Mouse (Mus musculus) limb, embryonic 11.5 days (tissue): ENCODE measurements around the gene L3hypdh. TPM values are rescaled to one million over a fixed set of nuclear protein-coding genes. Genes with fewer than 3 reads are reported as not detected.

ENCODE experiments used
- ATAC-seq: fragments of 200-750 bp; cut with Nextera tagmentation; 2 replicates; pipeline ENCODE4 v1.8.0; 2017; ENCODE audit warnings: low read depth; ENCODE audit not compliant: insufficient number of reproducible peaks, low FRiP score, low TSS enrichment
- DNase-seq: peaks from one replicate; pipeline ENCODE4 v3.0.0-alpha.2; 2015; ENCODE audit warnings: low spot score
- H3K27ac ChIP-seq: fragments of 300-500 bp; sonication (generic); replicated peaks from 2 replicates; pipeline ENCODE4 v1.5.1; 2014; ENCODE audit warnings: low read depth, mild to moderate bottlenecking, low read length
- H3K27me3 ChIP-seq: fragments of 300-500 bp; sonication (generic); 2 replicates; pipeline ENCODE4 v1.6.1; 2014; ENCODE audit warnings: mild to moderate bottlenecking, low read length, mixed read lengths; ENCODE audit not compliant: control insufficient read depth, insufficient read depth
- H3K36me3 ChIP-seq: fragments of 300-500 bp; sonication (generic); 2 replicates; pipeline ENCODE4 v1.6.1; 2014; ENCODE audit warnings: mild to moderate bottlenecking, low read length, moderate library complexity, mixed read lengths; ENCODE audit not compliant: control insufficient read depth, insufficient read depth
- H3K4me1 ChIP-seq: fragments of 300-500 bp; sonication (generic); 2 replicates; pipeline ENCODE4 v1.6.1; 2014; ENCODE audit warnings: low read length, mixed read lengths; ENCODE audit not compliant: control insufficient read depth, insufficient read depth
- H3K4me2 ChIP-seq: fragments of 300-500 bp; sonication (generic); 2 replicates; pipeline ENCODE4 v1.6.1; 2014; ENCODE audit warnings: low read depth, mild to moderate bottlenecking, moderate library complexity; ENCODE audit not compliant: severe bottlenecking
- H3K4me3 ChIP-seq: fragments of 300-500 bp; sonication (generic); 2 replicates; pipeline ENCODE4 v1.5.1; 2014; ENCODE audit warnings: low read depth, low read length
- H3K9ac ChIP-seq: fragments of 300-500 bp; sonication (generic); 2 replicates; pipeline ENCODE4 v1.6.1; 2014; ENCODE audit warnings: mild to moderate bottlenecking, low read length
- H3K9me3 ChIP-seq: fragments of 300-500 bp; sonication (generic); 2 replicates; pipeline ENCODE4 v1.6.1; 2016; ENCODE audit warnings: low read length; ENCODE audit not compliant: control insufficient read depth
- WGBS: fragments of 180-500 bp; shearing (Covaris S2); extraction: QIAGEN DNeasy Blood & Tissue Kit; methylation state at CpG from one replicate; pipeline ENCODE4 v1.1.7; 2014; 5-methylcytosine and 5-hydroxymethylcytosine counted together
- polyA plus RNA-seq: library from polyadenylated mRNA; unstranded; fragments of >200 nt; fragmentation: Nextera tagmentation; extraction: Ambion mirVana; gene quantifications from 2 replicates; pipeline ENCODE4 v1.2.1, GENCODE M21; 2014

Gene L3hypdh
- polyA plus RNA-seq, result 10.4 and 12.4 TPM in 2 replicates

DNA sequence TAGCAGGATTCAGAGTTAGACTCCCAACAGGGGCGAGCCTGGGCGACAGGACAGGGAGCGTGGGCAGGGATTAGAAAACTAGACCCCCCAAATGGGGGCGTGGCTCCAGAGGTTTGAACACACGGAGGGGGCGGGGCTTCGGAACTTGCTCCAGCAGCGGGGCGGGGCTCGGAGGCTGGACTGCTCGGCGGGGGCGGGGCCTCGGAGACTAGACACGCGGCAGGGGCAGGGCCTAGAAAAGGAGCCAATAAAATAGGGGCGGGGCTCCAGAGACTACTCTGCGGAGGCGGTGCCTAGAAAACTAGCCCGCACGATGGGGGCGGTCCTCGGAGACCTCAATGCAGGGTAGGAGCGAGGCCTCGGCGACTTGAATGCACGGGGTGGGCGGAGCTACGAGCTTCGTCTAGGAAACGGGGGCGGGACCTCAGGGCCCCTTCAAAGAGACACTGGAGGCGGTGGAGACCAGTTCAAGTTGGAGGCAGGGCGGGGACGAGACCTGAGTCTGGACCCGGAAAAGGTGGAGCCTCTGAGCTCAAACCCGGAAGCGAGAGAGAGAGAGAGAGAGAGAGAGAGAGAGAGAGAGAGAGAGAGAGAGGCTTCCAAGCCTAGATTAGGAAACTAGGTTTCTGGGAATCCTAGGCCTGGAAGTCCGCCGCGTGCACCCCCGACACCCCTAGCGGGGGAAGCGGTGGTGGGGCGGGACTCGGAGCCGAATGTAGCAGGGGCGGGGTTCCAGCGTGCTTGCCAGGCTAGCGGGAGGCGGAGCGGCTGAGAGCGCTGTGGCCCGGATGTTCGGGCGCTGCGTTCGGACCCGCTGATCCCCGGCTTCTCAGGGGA lies at the start of gene L3hypdh, which contains the start of gene Jkamp:
Gene L3hypdh (minus strand): TSS at position 111 of the 837 bp plus-strand sequence.
Gene Jkamp (plus strand): TSS at position 261 of the 837 bp plus-strand sequence.
- H3K27me3 ChIP-seq, result no peaks in the 10 kb centered on the region
- WGBS, result 1% methylated on average over 59 of the region's 60 CpGs
- no peaks in the 10 kb centered on the region for H3K9me3 ChIP-seq
- H3K9ac ChIP-seq, result peak within 1 kb of the TSS; percentile 87
- DNase-seq (peak; percentile 100), ATAC-seq (peak; percentile 96)
- H3K27ac ChIP-seq, result peak within 1 kb of the TSS; percentile 88
- H3K4me2 ChIP-seq, result peak within 1 kb of the TSS; percentile 92
- peaks cover 7% of the 10 kb centered on the region; the same call in 1 of the 2 replicates for H3K4me1 ChIP-seq
- H3K36me3 ChIP-seq, result no peaks in the 10 kb centered on the region
- H3K4me3 ChIP-seq, result peak within 1 kb of the TSS; percentile 73

DNA sequence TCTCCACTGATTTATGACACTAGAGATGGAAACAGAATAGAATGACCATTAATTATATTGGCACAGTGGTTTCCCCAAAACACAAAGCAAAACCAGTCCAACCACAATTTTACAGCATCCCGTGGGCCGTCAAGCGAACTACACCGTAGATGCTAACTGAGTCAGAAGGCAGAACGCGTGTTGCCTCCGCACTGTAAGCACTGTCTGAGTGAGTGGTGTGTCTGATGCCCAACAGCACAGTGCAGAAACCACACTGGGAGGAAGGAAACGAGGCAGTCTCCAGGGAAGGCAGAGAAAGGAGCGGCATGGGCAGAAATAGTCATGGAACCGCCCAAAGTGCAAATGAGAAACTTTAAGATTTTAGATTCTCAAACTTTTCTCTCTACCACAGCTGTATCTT lies 44.0 kb upstream of the L3hypdh start:
- Histone ChIP-seq H3K4me1 (no peaks in the 10 kb centered on the region), H3K36me3 (no peaks in the 10 kb centered on the region), H3K27me3 (no peaks in the 10 kb centered on the region), H3K9ac (no peak overlapping the region), H3K27ac (no peak overlapping the region), H3K4me3 (no peak overlapping the region), H3K9me3 (no peaks in the 10 kb centered on the region), H3K4me2 (no peak overlapping the region)
- ATAC-seq, result no peak
- DNase-seq, result no peak
- WGBS, result 90% methylated on average over 10 of the region's 10 CpGs

DNA sequence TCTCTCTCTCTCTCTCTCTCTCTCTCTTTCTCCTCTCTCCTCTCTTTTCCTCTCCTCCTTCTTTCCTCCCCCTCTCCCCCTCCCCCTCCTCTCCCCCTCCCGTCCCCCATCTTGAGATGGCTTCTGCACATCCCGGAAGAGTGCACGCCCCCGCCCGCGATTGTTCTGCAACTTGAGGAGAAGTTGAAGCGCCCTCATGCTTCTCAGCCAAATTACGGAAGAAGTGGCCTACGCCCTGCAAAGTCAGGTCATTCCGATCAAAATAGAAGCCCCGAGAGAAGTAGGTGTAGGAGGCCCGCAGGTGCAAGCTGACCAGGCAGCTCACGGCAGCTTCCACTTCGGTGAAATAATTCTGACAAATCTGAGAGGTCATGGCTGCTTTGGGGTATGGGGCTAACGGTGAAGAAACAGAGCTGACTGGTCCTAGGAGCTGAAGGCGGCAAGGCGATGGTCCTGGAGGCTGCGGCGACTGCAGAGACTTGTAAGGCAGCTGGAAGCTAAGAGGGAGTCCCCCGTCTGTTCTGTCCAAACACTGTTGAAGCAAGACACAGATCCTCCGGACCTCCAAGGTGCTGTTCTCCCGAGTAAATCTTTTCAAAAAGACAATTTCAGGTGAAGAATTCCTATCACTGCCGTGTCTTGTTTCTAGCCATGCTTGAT lies 30.6 kb upstream of the L3hypdh start:
- Histone ChIP-seq H3K36me3 (no peaks in the 10 kb centered on the region), H3K9me3 (no peaks in the 10 kb centered on the region), H3K9ac (no peak overlapping the region), H3K4me2 (no peak overlapping the region), H3K4me1 (no peaks in the 10 kb centered on the region), H3K27me3 (no peaks in the 10 kb centered on the region), H3K4me3 (no peak overlapping the region), H3K27ac (no peak overlapping the region)
- no peak for DNase-seq
- no peak for ATAC-seq
- WGBS, result 80% methylated on average over 22 of the region's 23 CpGs

DNA sequence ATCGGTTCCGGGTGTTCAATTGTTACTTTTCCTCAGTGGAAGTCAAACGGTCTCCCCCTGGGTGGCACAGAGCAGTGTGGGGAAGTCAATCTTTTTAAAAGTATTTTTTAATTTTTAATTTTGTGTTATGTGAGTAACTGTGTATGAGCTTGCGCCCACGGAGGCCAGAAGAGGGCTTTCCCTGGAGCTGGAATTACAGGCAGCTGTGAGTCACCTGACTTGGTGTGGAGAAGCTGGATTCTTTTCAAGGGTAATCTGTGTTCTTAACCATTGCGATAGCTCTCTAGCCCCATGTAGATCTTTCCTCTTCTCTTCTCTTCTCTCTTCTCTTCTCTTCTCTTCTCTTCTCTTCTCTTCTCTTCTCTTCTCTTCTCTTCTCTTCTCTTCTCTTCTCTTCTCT lies 29.9 kb upstream of the L3hypdh start:
- Histone ChIP-seq H3K36me3 (no peaks in the 10 kb centered on the region), H3K27ac (no peak overlapping the region), H3K4me1 (no peaks in the 10 kb centered on the region), H3K27me3 (no peaks in the 10 kb centered on the region), H3K4me3 (no peak overlapping the region), H3K4me2 (no peak overlapping the region), H3K9ac (no peak overlapping the region), H3K9me3 (no peaks in the 10 kb centered on the region)
- WGBS, result 77% methylated on average over 6 of the region's 6 CpGs
- ATAC-seq, result no peak
- no peak for DNase-seq

DNA sequence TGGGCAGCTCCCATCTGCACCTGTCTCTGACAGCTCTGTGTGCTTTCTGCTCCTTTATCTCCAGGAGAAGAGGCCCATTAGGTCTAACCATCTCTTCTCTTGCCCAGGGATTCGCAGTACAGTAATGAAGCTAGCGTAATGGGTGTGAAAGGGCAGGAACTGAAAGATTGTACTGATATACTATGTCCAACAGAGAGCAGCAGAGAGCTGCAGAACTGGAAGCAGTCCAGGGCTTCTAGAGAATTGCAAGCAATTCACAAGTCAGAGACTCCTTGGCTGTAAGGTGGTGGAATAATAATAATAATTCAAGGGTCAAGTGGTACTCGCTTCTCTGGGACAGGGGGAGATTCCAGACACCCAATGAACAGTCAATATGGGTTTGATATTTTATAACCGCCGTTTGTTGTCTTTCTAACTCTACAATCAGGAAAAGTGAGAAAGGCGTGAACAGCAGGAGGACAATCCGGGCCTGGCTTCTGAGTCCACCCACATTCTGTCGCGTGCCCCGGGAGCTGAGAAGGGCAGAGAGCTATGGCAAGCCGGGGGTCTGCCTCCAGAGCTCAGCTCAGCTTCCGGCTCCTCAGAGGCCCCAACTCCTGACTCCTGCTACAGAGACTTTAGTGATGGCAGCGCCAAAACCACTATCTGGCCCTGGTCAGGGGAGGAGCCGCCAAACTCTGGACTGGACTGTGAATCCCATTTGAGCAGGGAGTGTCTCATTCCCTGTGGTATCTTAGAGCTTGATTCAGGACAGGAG lies 19.5 kb upstream of the L3hypdh start:
- Histone ChIP-seq H3K9ac (no peak overlapping the region), H3K4me1 (no peaks in the 10 kb centered on the region), H3K27ac (no peak overlapping the region), H3K9me3 (no peaks in the 10 kb centered on the region), H3K4me2 (no peak overlapping the region), H3K4me3 (no peak overlapping the region), H3K36me3 (no peaks in the 10 kb centered on the region), H3K27me3 (no peaks in the 10 kb centered on the region)
- WGBS, result 29% methylated on average over 14 of the region's 14 CpGs
- no peak for ATAC-seq
- peak; percentile 67 for DNase-seq

DNA sequence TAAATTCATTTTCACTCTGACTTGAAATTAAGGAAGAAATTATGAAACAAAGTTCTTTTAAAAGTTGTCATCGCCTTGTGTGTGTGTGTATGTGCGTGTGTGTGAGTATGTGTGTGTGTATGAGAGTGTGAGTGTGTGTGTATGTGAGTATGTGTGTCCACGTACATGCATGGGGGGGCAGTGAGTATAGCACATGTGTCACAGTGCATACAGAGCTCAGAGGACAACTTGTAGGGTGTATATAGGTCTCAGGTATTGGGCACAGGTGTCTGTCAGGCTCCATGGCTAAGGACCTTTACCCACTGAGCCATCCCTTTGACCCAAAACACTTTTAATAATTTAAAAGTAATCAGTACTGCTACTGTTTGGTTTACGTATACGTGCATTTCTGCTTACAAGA lies 18.8 kb upstream of the L3hypdh start:
- H3K4me1 ChIP-seq, result no peaks in the 10 kb centered on the region
- H3K9me3 ChIP-seq, result no peaks in the 10 kb centered on the region
- no peaks in the 10 kb centered on the region for H3K27me3 ChIP-seq
- no peak overlapping the region for H3K27ac ChIP-seq
- no peak overlapping the region for H3K4me2 ChIP-seq
- H3K9ac ChIP-seq, result no peak overlapping the region
- 84% methylated on average over 5 of the region's 5 CpGs for WGBS
- no peaks in the 10 kb centered on the region for H3K36me3 ChIP-seq
- no peak for ATAC-seq
- H3K4me3 ChIP-seq, result no peak overlapping the region
- DNase-seq, result no peak

DNA sequence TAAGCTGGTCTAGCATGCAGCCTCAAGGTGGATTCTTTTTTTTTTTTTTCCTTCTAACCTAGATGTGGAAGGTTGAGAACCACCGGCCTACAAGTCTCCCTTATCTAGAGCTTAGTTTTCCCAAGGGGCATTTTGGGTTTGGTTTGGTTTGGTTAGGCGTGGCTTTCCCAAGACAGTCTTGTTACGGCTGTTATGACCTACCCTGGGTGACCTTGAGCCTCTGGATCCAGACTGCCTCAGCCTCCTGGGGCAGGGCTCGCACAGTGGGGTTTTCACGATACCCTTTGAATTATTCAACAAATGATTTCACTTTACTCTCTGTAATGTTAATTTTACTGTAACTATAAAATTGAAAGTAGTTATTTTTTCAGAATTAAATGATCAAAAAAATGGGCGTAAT lies 17.5 kb upstream of the L3hypdh start:
- DNase-seq (no peak), ATAC-seq (no peak)
- Histone ChIP-seq H3K4me1 (no peaks in the 10 kb centered on the region), H3K9me3 (no peaks in the 10 kb centered on the region), H3K4me3 (no peak overlapping the region), H3K27me3 (no peaks in the 10 kb centered on the region), H3K36me3 (no peaks in the 10 kb centered on the region), H3K27ac (no peak overlapping the region), H3K9ac (no peak overlapping the region), H3K4me2 (no peak overlapping the region)
- 83% methylated on average over 6 of the region's 6 CpGs for WGBS

DNA sequence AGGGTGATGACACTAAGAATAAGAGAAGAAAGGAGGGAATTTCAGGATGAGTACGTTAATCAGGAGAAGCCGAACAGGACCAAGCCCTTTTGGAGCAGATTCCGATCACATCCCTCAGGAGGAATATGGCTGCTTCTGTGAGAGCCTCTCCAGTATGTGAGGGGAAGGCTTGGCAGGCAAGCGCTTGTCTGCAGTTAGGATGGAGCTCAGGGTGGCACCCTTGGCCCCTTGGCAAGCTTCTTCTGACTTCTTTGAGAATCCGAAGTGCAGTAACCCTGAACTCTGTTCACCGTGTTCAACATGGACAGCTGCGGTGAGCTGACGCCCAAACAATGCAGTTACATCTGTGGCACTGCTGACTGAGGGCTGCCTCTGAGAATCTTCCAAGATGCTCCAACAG lies 11.7 kb upstream of the L3hypdh start:
- Histone ChIP-seq H3K4me3 (no peak overlapping the region), H3K36me3 (peaks cover 12% of the 10 kb centered on the region; the same call in 1 of the 2 replicates), H3K9ac (no peak overlapping the region), H3K4me2 (no peak overlapping the region), H3K27ac (no peak overlapping the region), H3K9me3 (no peaks in the 10 kb centered on the region), H3K27me3 (no peaks in the 10 kb centered on the region), H3K4me1 (no peaks in the 10 kb centered on the region)
- DNase-seq (no peak), ATAC-seq (no peak)
- 93% methylated on average over 8 of the region's 8 CpGs for WGBS
